Mouse (Mus musculus) gonadal fat pad, adult 2 months (tissue): ENCODE measurements at regions not wholly inside any gene's neighbourhood (a gene's known extent, or its start where the extent isn't known, plus 50 kb on each side); places are given as distances from the start of the nearest gene placed in this dataset.

Experiments
- DNase-seq: peaks from one replicate; pipeline ENCODE4 v3.0.0-alpha.2; 2012; ENCODE audit warnings: low read depth

DNA sequence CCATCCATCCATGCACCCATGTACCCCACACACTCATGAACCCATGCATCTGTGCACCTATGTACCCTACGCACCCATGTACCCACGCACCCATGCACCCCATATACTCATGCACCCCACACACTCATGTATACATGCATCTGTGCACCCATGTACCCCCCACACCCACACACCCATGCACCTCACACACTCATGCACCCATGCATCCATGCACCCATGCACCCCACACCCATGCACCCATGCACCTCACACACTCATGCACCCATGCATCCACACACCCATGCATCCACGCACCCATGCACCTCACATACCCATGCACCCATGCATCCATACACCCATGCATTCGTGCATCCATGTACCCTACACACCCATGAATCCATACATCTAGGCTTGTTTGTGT lies 63.6 kb downstream of the 4930564D02Rik start:
- DNase-seq = no peak

- no peak for DNase-seq
Observed at GRCm38 (mm10) chr3:105131053-105131452, 64.4 kb downstream of the 4930564D02Rik start.

- DNase-seq = no peak
Observed at GRCm38 (mm10) chr3:105133011-105133410, 66.4 kb downstream of the 4930564D02Rik start.

DNA sequence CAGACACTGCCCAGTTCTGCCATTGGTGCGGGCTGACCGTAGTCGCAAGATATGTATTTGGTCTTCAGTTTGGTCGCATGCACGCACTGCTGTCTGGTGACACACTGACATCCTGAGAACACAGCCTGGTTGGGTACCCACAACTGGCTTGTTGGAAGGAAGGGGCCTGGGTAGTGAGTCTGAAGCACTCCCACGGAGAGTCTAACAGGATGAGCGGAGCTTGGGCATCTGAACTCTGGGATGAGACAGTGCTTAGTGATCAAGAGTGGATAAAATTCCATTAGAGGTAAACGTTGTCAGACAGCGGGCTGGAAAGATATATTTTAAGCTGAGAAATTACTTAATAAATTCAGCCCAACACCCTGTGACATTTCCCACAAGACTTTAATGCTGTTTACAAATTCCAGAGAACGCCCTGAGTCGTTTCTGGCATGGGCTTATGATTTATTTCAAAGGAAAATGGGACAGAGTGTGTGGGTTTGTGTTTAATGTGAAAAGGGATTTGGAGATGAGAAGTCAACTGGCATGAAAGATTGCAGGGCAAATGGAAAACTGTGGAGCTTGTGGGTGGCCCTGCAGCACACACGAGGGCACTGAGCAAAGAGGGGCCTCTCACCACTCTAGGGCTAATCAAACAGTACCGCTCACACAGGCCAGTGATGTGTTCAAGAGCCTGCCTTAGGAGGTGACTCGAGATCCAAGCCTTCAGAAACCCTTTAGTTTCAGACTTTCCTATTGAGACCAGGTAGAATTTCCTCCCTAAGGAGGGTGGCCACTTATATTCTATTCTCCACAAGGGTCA lies 74.7 kb downstream of the 4930564D02Rik start:
- no peak for DNase-seq

DNA sequence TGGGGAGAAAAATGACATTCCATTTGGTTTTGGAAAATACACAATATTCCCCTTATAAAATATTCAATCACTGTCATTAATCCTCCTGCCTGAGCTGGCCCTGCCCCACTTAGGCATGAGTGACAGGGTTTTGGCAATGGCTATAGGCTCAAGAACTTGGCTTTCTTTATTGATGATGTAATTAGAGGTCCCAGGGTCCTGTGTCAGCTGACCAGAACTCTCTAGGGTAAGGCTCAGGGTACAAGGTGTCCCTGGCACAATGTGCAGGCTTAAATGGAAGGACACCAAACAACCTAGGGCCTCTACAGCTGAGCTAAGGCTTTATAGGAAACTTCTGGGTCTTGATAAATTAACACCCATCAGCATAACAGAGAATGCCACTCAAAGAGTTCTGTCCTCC lies 76.0 kb downstream of the 4930564D02Rik start:
- no peak for DNase-seq

DNA sequence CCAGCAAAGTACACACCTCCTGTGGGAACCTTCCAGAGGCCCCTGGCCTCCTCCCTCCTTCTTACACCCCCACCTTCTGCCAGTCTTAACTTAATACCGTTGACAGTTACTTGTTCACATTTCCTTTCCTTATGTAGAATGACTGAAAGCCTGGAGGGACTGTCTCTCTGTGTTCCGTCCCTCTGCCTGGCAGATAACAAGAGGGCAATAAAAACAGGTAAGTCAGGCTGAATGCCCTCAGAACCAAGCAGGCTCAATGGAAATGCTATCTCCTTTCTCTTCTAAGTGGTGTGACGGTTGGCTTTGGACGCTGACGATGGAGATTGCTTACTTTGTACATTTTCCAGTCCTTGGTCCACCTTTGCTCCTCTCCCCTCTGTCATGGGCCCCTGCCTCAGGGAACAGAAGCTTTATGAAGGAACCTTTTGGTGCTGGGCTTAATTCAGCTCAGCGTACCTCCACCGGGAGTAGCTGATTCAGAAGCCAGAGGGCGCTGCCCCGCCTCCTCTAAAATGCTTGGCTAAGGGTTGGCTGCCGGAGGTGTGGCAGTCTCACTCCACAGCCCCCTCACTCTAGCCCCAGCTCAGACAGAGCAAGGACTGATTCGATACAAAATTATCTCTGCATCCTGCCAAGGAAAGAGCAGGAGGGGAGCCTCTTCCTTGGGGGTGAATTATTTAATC lies 85.0 kb downstream of the 4930564D02Rik start:
- DNase-seq = no peak

GRCm38 (mm10) chr3:105152158-105152541 lies 85.5 kb downstream of the 4930564D02Rik start:
- DNase-seq = no peak

DNA sequence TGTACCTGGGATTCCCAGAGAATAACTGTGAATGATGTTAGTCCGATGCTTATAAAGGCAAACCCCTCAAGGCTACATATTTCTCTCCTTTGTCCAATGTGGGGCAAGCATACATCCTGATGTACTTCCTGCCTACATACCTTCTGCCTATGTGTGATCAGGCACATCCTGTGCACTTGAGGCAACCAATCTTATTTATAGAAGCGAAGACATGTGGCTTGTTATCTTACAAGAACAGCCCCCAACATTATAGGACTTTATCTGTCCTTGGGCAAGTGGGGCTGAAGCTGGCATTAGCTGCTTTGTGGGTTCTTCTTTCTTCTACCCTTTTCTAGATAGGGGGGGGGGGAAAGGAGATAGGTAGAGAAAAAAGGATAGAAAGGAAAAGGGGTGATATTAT lies 91.7 kb downstream of the 4930564D02Rik start:
- no peak for DNase-seq

DNA sequence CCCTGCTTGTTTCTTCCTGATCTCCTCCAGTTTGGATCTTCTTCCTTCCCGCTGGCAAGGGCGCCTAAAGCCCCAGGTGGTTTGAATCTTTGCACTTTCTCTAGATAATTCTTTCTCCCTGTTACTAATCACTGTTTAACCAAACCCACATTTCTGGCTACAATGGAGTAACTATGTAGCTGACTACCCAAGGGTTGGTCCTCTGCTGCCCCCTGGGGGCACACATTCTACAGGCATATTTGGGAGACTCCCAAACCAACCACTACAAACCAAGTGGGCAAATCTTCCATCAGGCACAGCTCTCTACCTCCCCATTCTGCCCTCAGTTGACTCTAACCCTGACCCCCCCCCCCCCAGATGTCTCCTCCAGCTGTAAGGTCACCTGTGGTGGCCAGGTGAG lies 98.7 kb downstream of the 4930564D02Rik start:
- DNase-seq = no peak

DNA sequence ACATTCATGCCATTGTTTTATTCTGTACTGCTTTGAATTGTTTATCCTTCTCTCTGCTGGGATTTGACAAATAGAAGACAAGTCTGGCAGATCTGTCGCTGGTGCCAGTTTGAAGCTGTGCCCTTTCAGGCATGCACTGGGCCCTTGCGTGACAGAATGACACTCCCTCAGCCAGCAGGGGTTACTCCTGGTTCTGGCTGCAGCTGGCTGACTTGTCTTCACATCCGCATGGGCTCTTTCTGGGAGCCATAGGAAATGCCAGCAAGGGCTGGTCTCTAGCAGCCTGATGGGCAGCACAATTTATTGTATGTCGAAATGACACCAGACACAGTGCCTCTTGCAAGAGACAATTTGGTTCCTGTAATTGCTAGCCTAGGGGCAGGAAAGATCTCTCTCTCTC lies 102.5 kb downstream of the 4930564D02Rik start:
- no peak for DNase-seq

- DNase-seq = no peak
Observed at GRCm38 (mm10) chr3:105171527-105171926, 104.9 kb downstream of the 4930564D02Rik start.

DNA sequence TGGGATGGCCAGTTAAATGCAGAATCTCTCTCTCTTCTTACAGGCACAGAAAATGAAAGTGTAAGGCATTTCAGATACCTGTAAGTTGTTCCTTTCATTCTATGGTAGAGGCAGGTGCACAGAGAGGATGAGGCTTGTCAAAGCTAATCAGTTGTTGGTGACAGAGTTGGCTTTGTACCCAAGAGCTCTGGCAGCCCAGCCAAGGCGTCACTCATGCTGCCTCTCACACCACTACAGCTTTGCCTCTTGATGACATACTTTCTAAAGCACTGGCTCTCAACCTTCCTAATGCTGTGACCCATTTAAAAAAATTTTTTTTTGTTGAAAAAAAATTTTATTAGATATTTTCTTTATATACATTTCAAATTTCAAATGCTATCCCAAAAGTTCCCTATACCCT lies 105.4 kb downstream of the 4930564D02Rik start:
- DNase-seq = no peak

DNA sequence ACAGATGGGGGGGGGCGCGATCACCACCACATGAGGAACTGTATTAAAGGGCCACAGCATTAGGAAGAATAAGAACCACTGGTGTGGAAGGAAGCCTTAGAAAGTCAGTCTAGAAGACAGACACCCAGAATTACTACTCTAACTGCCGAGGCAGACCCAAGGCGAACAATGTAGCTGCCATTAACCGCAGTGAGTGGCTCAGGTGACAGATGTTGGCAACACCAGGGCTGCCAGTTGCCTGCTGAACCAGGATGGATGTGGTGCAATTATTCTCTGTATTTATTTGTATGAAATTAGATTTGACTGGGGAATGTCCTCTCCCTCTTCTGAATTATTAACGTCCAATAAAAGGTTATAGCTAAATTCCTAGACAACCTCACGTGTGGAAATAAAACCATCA lies 124.7 kb downstream of the 4930564D02Rik start:
- no peak for DNase-seq

- DNase-seq = no peak
Observed at GRCm38 (mm10) chr3:105191830-105192229, 125.2 kb downstream of the 4930564D02Rik start.

- DNase-seq = no peak
Observed at GRCm38 (mm10) chr3:105200735-105201134, 134.1 kb downstream of the 4930564D02Rik start.

GRCm38 (mm10) chr3:105209164-105209563 lies 142.5 kb downstream of the 4930564D02Rik start:
- no peak for DNase-seq

GRCm38 (mm10) chr3:105211023-105211422 lies 144.4 kb downstream of the 4930564D02Rik start:
- DNase-seq = no peak

DNA sequence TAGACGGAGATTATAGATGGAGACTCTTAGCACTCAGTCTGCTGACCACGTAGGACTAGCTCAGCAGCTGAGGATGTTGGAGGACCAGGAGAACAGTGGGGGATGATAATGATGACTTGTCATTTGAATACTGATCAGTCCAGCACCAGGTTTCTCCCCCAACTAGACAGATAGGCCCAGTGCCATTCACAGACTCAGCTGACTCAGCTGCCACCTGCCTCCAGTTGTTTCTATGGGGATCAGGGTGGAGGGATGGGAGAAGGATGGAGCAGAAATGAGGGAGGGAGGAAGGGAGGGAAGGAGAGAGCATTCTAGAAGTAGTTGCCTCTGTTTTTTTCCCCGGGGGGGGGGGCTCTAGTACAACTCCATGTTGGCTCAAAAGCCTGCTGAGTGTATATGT lies 145.1 kb downstream of the 4930564D02Rik start:
- DNase-seq = no peak

DNA sequence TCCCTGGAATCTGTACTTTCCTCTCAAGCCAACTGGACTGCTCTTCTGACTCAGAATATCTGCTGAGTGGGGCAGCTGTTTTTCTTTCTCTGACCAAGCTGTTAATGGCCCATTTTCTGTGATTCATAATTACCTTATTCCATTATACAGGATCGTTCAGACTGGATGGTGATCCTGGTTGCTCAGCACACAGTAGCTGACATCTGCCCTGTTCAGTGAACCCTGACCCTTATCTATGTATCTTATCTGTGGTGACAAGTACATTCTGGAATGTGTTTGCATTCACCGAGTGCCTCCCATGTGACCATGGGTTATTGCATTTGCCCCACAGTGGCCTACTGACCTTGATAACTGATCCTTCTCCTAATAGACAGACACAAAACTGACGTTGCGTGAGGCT lies 148.2 kb downstream of the 4930564D02Rik start:
- no peak for DNase-seq

DNA sequence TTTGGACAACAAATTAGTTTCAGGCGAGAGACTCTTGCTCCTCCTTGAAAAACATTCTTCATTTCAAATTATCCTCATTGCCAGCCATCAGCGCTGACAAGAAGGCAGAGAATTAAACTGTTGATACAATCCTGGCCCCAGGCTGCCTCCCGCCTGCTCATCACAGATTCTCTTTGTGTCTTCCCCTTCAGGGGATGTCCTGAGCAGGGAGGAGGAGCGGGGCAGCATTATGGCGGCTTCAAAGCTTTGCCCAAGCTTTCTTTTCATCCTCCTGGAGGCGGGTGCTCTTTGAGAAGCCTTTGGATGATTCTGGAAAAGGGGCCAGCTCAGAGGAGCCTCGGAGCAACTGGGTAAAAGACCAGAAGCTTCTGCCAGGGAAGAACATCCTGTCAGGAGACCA lies 149.1 kb downstream of the 4930564D02Rik start:
- DNase-seq = no peak

DNA sequence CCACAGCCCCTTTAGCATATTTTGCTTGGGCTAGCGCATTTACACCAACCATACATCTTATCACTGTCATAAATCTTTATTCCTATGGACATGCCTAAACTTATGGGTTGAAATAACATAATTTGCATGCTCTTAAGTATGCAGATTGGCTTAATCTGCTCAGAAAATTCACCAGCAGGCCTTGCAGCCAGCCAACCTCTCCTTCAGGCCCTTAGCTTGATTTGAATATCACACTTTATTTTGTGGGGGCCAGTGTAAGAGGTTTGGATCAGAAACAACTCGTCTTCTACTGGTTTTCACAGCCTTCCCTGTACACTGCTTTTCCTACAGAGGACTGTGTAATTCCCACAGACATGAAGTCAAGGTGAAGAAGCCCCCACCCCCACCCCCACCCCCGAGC lies 153.0 kb downstream of the 4930564D02Rik start:
- no peak for DNase-seq

- no peak for DNase-seq
Observed at GRCm38 (mm10) chr3:105220641-105221040, 154.0 kb downstream of the 4930564D02Rik start.

- no peak for DNase-seq
Observed at GRCm38 (mm10) chr3:105222925-105223324, 156.3 kb downstream of the 4930564D02Rik start.
